Mouse (Mus musculus) spleen, adult 2 months (tissue): ENCODE results near the gene Usf1.

ENCODE experiments used
- CTCF ChIP-seq: fragments of 200-500 bp; IDR thresholded peaks from 2 replicates; pipeline ENCODE4 v1.5.1; 2011; ENCODE audit warnings: mild to moderate bottlenecking, inconsistent platforms; ENCODE audit not compliant: insufficient read depth, insufficient read length, insufficient replicate concordance; ENCODE audit errors: extremely low read depth
- POLR2A ChIP-seq: fragments of 200-500 bp; IDR thresholded peaks from 2 replicates; pipeline ENCODE4 v1.6.1; 2011; ENCODE audit warnings: low read depth, low read length, inconsistent platforms

- peak; percentile 66 for TF ChIP-seq POLR2A
- TF ChIP-seq CTCF = no peak
Observed at GRCm38 (mm10) chr1:171410947-171411484, at the start of gene Usf1.
